1 mouse cellular context compared by ENCODE assay signal in genomic region chr2:132846407-132847358, GRCm38 (mm10).
TF ChIP-seq lines count a peak whose summit lies in the region.

Gene Crls1 (plus strand): TSS chr2:132846666.

TF ChIP-seq in MEL, 35 proteins besides CTCF, POLR2A, EP300 and RAD21 (continued from another document):
- TF ChIP-seq BHLHE40 (IDR thresholded peaks at IDR 0.05; ENCODE audit: borderline replicate concordance, low read depth, low read length) (no peak), MYB (IDR thresholded peaks at IDR 0.05; ENCODE audit: low read depth, low read length) (no peak), NRF1 (IDR thresholded peaks at IDR 0.05; ENCODE audit: insufficient read depth, low read depth, low read length, poor library complexity, severe bottlenecking) (no peak), TAL1 (IDR thresholded peaks at IDR 0.05; ENCODE audit: low read length) (no peak)
